In genomic region chr3:138506749-138507148, GRCm38 (mm10) we compare ENCODE assay signal across 8 mouse cellular contexts. TPM values are rescaled to one million over a fixed set of nuclear protein-coding genes. Genes with fewer than 3 reads are reported as not detected.
DNase-seq lines count a peak whose midpoint lies in the region; ATAC-seq and TF ChIP-seq lines count a peak whose summit lies in the region.

No protein-coding gene starts in this region.

- WGBS in forebrain, embryonic 14.5 days, result 55% methylated on average over 6 of the region's 6 CpGs
- 52% methylated on average over 6 of the region's 6 CpGs for WGBS in forebrain, embryonic 11.5 days
- WGBS in liver, adult 2 months, result 49% methylated on average over 6 of the region's 6 CpGs
- 61% methylated on average over 6 of the region's 6 CpGs for WGBS in liver, embryonic 11.5 days
- 50% methylated on average over 6 of the region's 6 CpGs for WGBS in small intestine, adult 2 months

- DNase-seq in forebrain, embryonic 14.5 days (ENCODE audit: low spot score), result peak; percentile 67
- no peak for DNase-seq in forebrain, embryonic 11.5 days (ENCODE audit: low spot score)
- DNase-seq in liver, adult 2 months (ENCODE audit: extremely low read depth, low read depth, low spot score), result peak; percentile 30
- DNase-seq in liver, embryonic 11.5 days (ENCODE audit: low spot score), result no peak
- peak; percentile 45 for DNase-seq in cerebellum, adult 9-10 months
- peak; percentile 48 to 72 for DNase-seq in kidney, postnatal 25 days
- no peak for DNase-seq in thymus, postnatal 0 days (ENCODE audit: low spot score)

- H3K9me3 ChIP-seq in forebrain, embryonic 14.5 days (replicated peaks; ENCODE audit: control insufficient read depth, low read length), result no peaks in the 10 kb centered on the region
- no peaks in the 10 kb centered on the region for H3K9me3 ChIP-seq in forebrain, embryonic 11.5 days (ENCODE audit: control insufficient read depth, low read length)
- H3K9me3 ChIP-seq in liver, embryonic 11.5 days (ENCODE audit: control insufficient read depth, low read length), result no peaks in the 10 kb centered on the region

- H3K4me1 ChIP-seq in forebrain, embryonic 14.5 days (ENCODE audit: control insufficient read depth, insufficient read depth, low read length), result no peaks in the 10 kb centered on the region
- H3K4me1 ChIP-seq in forebrain, embryonic 11.5 days (replicated peaks; ENCODE audit: control insufficient read depth, insufficient read depth, low read length), result no peaks in the 10 kb centered on the region
- no peaks in the 10 kb centered on the region for H3K4me1 ChIP-seq in liver, adult 2 months (ENCODE audit: control insufficient read depth, insufficient read depth, low read length)
- H3K4me1 ChIP-seq in liver, embryonic 11.5 days (replicated peaks; ENCODE audit: control insufficient read depth, insufficient read depth, low read length), result no peaks in the 10 kb centered on the region
- no peaks in the 10 kb centered on the region; the same call in 1 of the 2 replicates for H3K4me1 ChIP-seq in small intestine, adult 2 months (ENCODE audit: control insufficient read depth, insufficient read depth, insufficient read length, low read length)

- no peak for TF ChIP-seq POLR2A in liver, adult 2 months (IDR thresholded peaks at IDR 0.05; ENCODE audit: extremely low read depth, insufficient read depth, low read length)
- no peak for TF ChIP-seq POLR2A in small intestine, adult 2 months (IDR thresholded peaks at IDR 0.05; ENCODE audit: low read depth, low read length)

- H3K4me3 ChIP-seq in forebrain, embryonic 14.5 days (ENCODE audit: low read depth, low read length), result no peak overlapping the region
- H3K4me3 ChIP-seq in forebrain, embryonic 11.5 days (ENCODE audit: low read depth, low read length), result no peak overlapping the region
- no peak overlapping the region for H3K4me3 ChIP-seq in liver, adult 2 months (ENCODE audit: insufficient read depth, low read depth, low read length)
- no peak overlapping the region for H3K4me3 ChIP-seq in liver, embryonic 11.5 days (ENCODE audit: low read depth, low read length)
- no peak overlapping the region for H3K4me3 ChIP-seq in small intestine, adult 2 months (ENCODE audit: low read depth, low read length)

- no peaks in the 10 kb centered on the region for H3K27me3 ChIP-seq in forebrain, embryonic 14.5 days (replicated peaks; ENCODE audit: control insufficient read depth, insufficient read depth, low read length)
- no peaks in the 10 kb centered on the region for H3K27me3 ChIP-seq in forebrain, embryonic 11.5 days (ENCODE audit: control insufficient read depth, insufficient read depth, low read length)
- H3K27me3 ChIP-seq in liver, adult 2 months (ENCODE audit: control insufficient read depth, insufficient read depth, low read length), result no peaks in the 10 kb centered on the region
- no peaks in the 10 kb centered on the region for H3K27me3 ChIP-seq in liver, embryonic 11.5 days (replicated peaks; ENCODE audit: control insufficient read depth, insufficient read depth, low read length)
- no peaks in the 10 kb centered on the region for H3K27me3 ChIP-seq in small intestine, adult 2 months (ENCODE audit: control insufficient read depth, insufficient read depth, low read length)

- H3K36me3 ChIP-seq in forebrain, embryonic 14.5 days (ENCODE audit: control insufficient read depth, insufficient read depth, low read length), result no peaks in the 10 kb centered on the region
- no peaks in the 10 kb centered on the region for H3K36me3 ChIP-seq in forebrain, embryonic 11.5 days (ENCODE audit: control insufficient read depth, insufficient read depth, low read length)
- no peaks in the 10 kb centered on the region for H3K36me3 ChIP-seq in liver, adult 2 months (ENCODE audit: control insufficient read depth, insufficient read depth, low read length)
- no peaks in the 10 kb centered on the region for H3K36me3 ChIP-seq in liver, embryonic 11.5 days (ENCODE audit: control insufficient read depth, insufficient read depth, low read length)
- no peaks in the 10 kb centered on the region for H3K36me3 ChIP-seq in small intestine, adult 2 months (ENCODE audit: control insufficient read depth, insufficient read depth, low read length)

- 0 out of 2 replicates have a peak, but pooled peaks have one; percentile 52 for ATAC-seq in forebrain, embryonic 14.5 days
- ATAC-seq in forebrain, embryonic 11.5 days (replicated peaks; ENCODE audit: low FRiP score), result no peak
- no peak for ATAC-seq in liver, embryonic 11.5 days (replicated peaks; ENCODE audit: low FRiP score)

- H3K79me2 ChIP-seq in liver, adult 2 months (ENCODE audit: control insufficient read depth, insufficient read depth, low read length), result no peaks in the 10 kb centered on the region

- no peak for TF ChIP-seq CTCF in liver, adult 2 months (IDR thresholded peaks at IDR 0.05; ENCODE audit: low read depth, low read length)
- peak; percentile 26; the same call in 1 of the 2 replicates for TF ChIP-seq CTCF in small intestine, adult 2 months (IDR thresholded peaks at IDR 0.05; ENCODE audit: extremely low read depth, insufficient read length, insufficient replicate concordance, low read depth, low read length)

- no peak overlapping the region for H3K27ac ChIP-seq in forebrain, embryonic 14.5 days (ENCODE audit: low read depth, low read length)
- no peak overlapping the region for H3K27ac ChIP-seq in forebrain, embryonic 11.5 days (ENCODE audit: low read depth, low read length)
- no peak overlapping the region for H3K27ac ChIP-seq in liver, adult 2 months (replicated peaks; ENCODE audit: insufficient read depth, low read depth, low read length)
- no peak overlapping the region for H3K27ac ChIP-seq in liver, embryonic 11.5 days (ENCODE audit: low read depth, low read length)
- no peak overlapping the region for H3K27ac ChIP-seq in small intestine, adult 2 months (ENCODE audit: insufficient read depth, low read depth, low read length)

- H3K9ac ChIP-seq in forebrain, embryonic 14.5 days (ENCODE audit: low read length), result no peak overlapping the region
- H3K9ac ChIP-seq in forebrain, embryonic 11.5 days (ENCODE audit: low read length), result no peak overlapping the region
- H3K9ac ChIP-seq in liver, adult 2 months (ENCODE audit: low read depth, low read length), result no peak overlapping the region
- no peak overlapping the region for H3K9ac ChIP-seq in liver, embryonic 11.5 days (ENCODE audit: low read depth, low read length)

- no peak overlapping the region for H3K4me2 ChIP-seq in forebrain, embryonic 14.5 days (ENCODE audit: low read length)
- H3K4me2 ChIP-seq in forebrain, embryonic 11.5 days (ENCODE audit: low read depth, low read length, severe bottlenecking), result no peak overlapping the region
- no peak overlapping the region for H3K4me2 ChIP-seq in liver, embryonic 11.5 days

RNA-seq across cellular contexts. Expression of gene Metap1, which starts 17.4 kb away (rescaled TPM):
- 48.9 and 51.8 TPM in 2 replicates for polyA plus RNA-seq in forebrain, embryonic 14.5 days (2014; fragmentation: Nextera tagmentation; extraction: Ambion mirVana)
- polyA plus RNA-seq in forebrain, embryonic 11.5 days (2014; fragmentation: Nextera tagmentation; extraction: Ambion mirVana), result 47.9 and 51.0 TPM in 2 replicates
- total RNA-seq in liver, adult 2 months (2014; rRNA removed), result 31.4 and 32.5 TPM in 2 replicates
- 11.7 and 12.5 TPM in 2 replicates for polyA plus RNA-seq in liver, adult 2 months (2012; rRNA removed)
- 51.8 and 54.1 TPM in 2 replicates for polyA plus RNA-seq in liver, embryonic 11.5 days (2014; fragmentation: Nextera tagmentation; extraction: Ambion mirVana)
- polyA plus RNA-seq in small intestine, adult 2 months (2012; rRNA removed), result 4.5 and 6.6 TPM in 2 replicates
- 32.8 and 36.3 TPM in 2 replicates for polyA plus RNA-seq in thymus, postnatal 0 days (2015; fragmentation: Nextera tagmentation; extraction: Ambion mirVana)

RNA-seq across cellular contexts. Expression of gene Eif4e, which starts 19.2 kb away (rescaled TPM):
- 448 and 459 TPM in 2 replicates for polyA plus RNA-seq in forebrain, embryonic 14.5 days (2014; fragmentation: Nextera tagmentation; extraction: Ambion mirVana)
- 483 and 500 TPM in 2 replicates for polyA plus RNA-seq in forebrain, embryonic 11.5 days (2014; fragmentation: Nextera tagmentation; extraction: Ambion mirVana)
- total RNA-seq in liver, adult 2 months (2014; rRNA removed), result 16.4 and 18.2 TPM in 2 replicates
- polyA plus RNA-seq in liver, adult 2 months (2012; rRNA removed), result 10.1 and 12.8 TPM in 2 replicates
- 442 and 454 TPM in 2 replicates for polyA plus RNA-seq in liver, embryonic 11.5 days (2014; fragmentation: Nextera tagmentation; extraction: Ambion mirVana)
- 2.6 and 5.4 TPM in 2 replicates for polyA plus RNA-seq in small intestine, adult 2 months (2012; rRNA removed)
- polyA plus RNA-seq in thymus, postnatal 0 days (2015; fragmentation: Nextera tagmentation; extraction: Ambion mirVana), result 251 and 280 TPM in 2 replicates

Comparison
In these comparisons a context has a peak if more than half of its experiments do, and no peak if none do; other contexts are left out.
1. DNase-seq: peak in forebrain, embryonic 14.5 days (single experiment), liver, adult 2 months (single experiment), cerebellum, adult 9-10 months (single experiment) and kidney, postnatal 25 days (2 of 2); none in forebrain, embryonic 11.5 days (single experiment), liver, embryonic 11.5 days (single experiment) and thymus, postnatal 0 days (single experiment).
2. RNA of gene Eif4e, which starts 19.2 kb away (polyA plus RNA-seq): 483 to 500 TPM in forebrain, embryonic 11.5 days, 448 to 459 TPM in forebrain, embryonic 14.5 days, 442 to 454 TPM in liver, embryonic 11.5 days and 251 to 280 TPM in thymus, postnatal 0 days; 10.1 to 12.8 TPM in liver, adult 2 months and 2.6 to 5.4 TPM in small intestine, adult 2 months; every median in the first group is over 10 times any median in the second.